Mouse (Mus musculus) liver, embryonic 14.5 days (tissue): ENCODE results near the gene Dkk3.

Experiments
- CTCF ChIP-seq: IDR thresholded peaks from 2 replicates; pipeline ENCODE4 v1.5.1; 2016; ENCODE audit warnings: antibody characterized with exemption, low read depth, control low read depth
- EP300 ChIP-seq: IDR thresholded peaks from 2 replicates; pipeline ENCODE4 v1.6.1; 2016; ENCODE audit warnings: antibody characterized with exemption, low read depth

GRCm38 (mm10) chr7:112203937-112204336 lies 45.1 kb upstream of the Dkk3 start:
- TF ChIP-seq CTCF (no peak), EP300 (no peak)
